Mouse (Mus musculus): Measurements from ENCODE around the gene Olfr1348. TPM values are rescaled to one million over a fixed set of nuclear protein-coding genes. Genes with fewer than 3 reads are reported as not detected.

The Olfr1348 gene
- polyA plus RNA-seq (2014; fragmentation: Illumina TruSeq; extraction: RNeasy Lipid Tissue Mini Kit (QIAGEN cat#74804); ENCODE audit: low read depth, low replicate concordance): not detected

GRCm38 (mm10) chr7:6508648-6509047, at the start of gene Olfr1348:
Gene Olfr1348, minus strand, starts transcription at chr7:6508748.

GRCm38 (mm10) chr7:6522850-6523249, 14.3 kb upstream of the Olfr1348 start, which contains the start of gene Olfr1349:
Gene Olfr1349, minus strand, starts transcription at chr7:6522950.

DNA sequence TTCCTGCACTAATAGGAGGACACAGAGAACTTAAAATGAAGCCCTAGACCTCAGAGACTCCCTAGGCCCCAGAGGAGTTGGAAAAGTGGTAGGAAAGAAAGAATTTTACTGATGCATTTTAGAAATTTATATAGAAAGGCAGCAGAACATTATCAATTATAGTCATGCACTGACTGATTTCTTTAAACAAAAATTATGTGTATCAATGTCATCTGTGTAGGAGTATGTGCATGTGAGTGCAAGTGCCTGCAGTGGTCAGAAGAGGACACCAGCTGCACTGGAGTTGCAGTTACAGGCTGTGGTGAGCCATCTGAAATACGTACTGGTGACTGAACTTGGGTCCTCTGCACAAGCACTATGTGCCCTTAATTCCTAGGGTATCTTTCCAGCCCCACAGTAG, 8.9 kb downstream of the Olfr1348 start, which contains the start of gene Olfr1347:
Gene Olfr1347 (minus strand): TSS at position 101 of the 400 bp plus-strand sequence.

DNA sequence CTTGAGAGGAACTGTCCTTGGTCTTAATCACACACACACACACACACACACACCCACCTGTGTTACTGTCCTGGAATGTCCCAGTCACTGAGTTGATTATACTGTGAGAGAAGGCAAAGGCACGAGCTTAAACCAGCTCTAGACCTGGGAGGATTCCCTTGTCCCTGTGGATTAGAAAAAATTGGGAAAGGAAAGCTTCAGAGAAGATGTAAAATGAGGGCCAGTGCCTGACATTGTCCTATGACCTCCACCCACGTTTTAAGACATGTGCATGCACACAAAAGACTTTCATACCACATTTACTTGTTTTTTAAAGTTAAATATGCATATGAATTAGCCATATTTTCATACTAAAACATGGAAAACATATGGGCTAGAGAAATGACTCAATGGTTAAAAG, 21.7 kb downstream of the Olfr1348 start, which contains the start of gene Olfr5:
Gene Olfr5 (minus strand): TSS at position 101 of the 400 bp plus-strand sequence.

GRCm38 (mm10) chr7:6466951-6467350, 41.6 kb downstream of the Olfr1348 start, which contains the start of gene Olfr1346:
Gene Olfr1346, plus strand, starts transcription at chr7:6467101.

DNA sequence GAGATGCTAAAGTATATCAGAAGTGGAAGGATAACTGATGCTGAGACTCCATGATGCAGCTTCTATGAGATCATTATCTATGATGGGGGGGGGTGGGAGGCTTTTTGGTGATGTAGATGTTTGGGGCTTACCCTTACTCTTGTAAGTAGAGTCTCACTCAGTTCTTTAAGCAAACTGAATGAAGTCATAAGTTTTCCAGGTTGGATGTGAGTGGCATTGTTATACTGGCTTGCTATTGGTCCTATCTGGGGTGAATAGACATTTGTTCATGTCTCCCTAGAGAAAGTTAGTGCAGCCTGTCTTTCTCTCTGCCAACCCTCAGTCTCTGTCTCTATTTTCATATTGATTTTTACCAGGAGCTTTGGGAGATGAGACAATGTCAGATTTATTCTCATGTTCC, 52.7 kb downstream of the Olfr1348 start, which contains the start of gene Olfr1336:
Gene Olfr1336 (plus strand): TSS at position 301 of the 400 bp plus-strand sequence.

Other genes starting within 250 kb of the Olfr1348 start
- 23.6 TPM for gene Zfp667, start 222.2 kb downstream of the Olfr1348 start, polyA plus RNA-seq (2014; fragmentation: Illumina TruSeq; extraction: RNeasy Lipid Tissue Mini Kit (QIAGEN cat#74804); ENCODE audit: low read depth, low replicate concordance)
- 10.8 TPM for gene Zfp583, start 177.5 kb downstream of the Olfr1348 start, polyA plus RNA-seq (2014; fragmentation: Illumina TruSeq; extraction: RNeasy Lipid Tissue Mini Kit (QIAGEN cat#74804); ENCODE audit: low read depth, low replicate concordance)
- gene Gm3854, start 165.0 kb downstream of the Olfr1348 start, polyA plus RNA-seq (2014; fragmentation: Illumina TruSeq; extraction: RNeasy Lipid Tissue Mini Kit (QIAGEN cat#74804); ENCODE audit: low read depth, low replicate concordance): 0.17 TPM
- gene Zfp78, start 145.5 kb downstream of the Olfr1348 start, polyA plus RNA-seq (2014; fragmentation: Illumina TruSeq; extraction: RNeasy Lipid Tissue Mini Kit (QIAGEN cat#74804); ENCODE audit: low read depth, low replicate concordance): 5.9 TPM
- 10.3 TPM for gene Zfp28, start 125.5 kb downstream of the Olfr1348 start, polyA plus RNA-seq (2014; fragmentation: Illumina TruSeq; extraction: RNeasy Lipid Tissue Mini Kit (QIAGEN cat#74804); ENCODE audit: low read depth, low replicate concordance)
- 0.41 TPM for gene Smim17, start 110.0 kb downstream of the Olfr1348 start, polyA plus RNA-seq (2014; fragmentation: Illumina TruSeq; extraction: RNeasy Lipid Tissue Mini Kit (QIAGEN cat#74804); ENCODE audit: low read depth, low replicate concordance)
- gene Gm20715, start 98.5 kb downstream of the Olfr1348 start, polyA plus RNA-seq (2014; fragmentation: Illumina TruSeq; extraction: RNeasy Lipid Tissue Mini Kit (QIAGEN cat#74804); ENCODE audit: low read depth, low replicate concordance): not detected
- not detected for gene Olfr1344, start 70.1 kb downstream of the Olfr1348 start, polyA plus RNA-seq (2014; fragmentation: Illumina TruSeq; extraction: RNeasy Lipid Tissue Mini Kit (QIAGEN cat#74804); ENCODE audit: low read depth, low replicate concordance)
- gene Olfr1336, start 52.6 kb downstream of the Olfr1348 start, polyA plus RNA-seq (2014; fragmentation: Illumina TruSeq; extraction: RNeasy Lipid Tissue Mini Kit (QIAGEN cat#74804); ENCODE audit: low read depth, low replicate concordance): not detected
- not detected for gene Olfr1346, start 41.6 kb downstream of the Olfr1348 start, polyA plus RNA-seq (2014; fragmentation: Illumina TruSeq; extraction: RNeasy Lipid Tissue Mini Kit (QIAGEN cat#74804); ENCODE audit: low read depth, low replicate concordance)
- not detected for gene Olfr5, start 21.8 kb downstream of the Olfr1348 start, polyA plus RNA-seq (2014; fragmentation: Illumina TruSeq; extraction: RNeasy Lipid Tissue Mini Kit (QIAGEN cat#74804); ENCODE audit: low read depth, low replicate concordance)
- not detected for gene Olfr1347, start 9.0 kb downstream of the Olfr1348 start, polyA plus RNA-seq (2014; fragmentation: Illumina TruSeq; extraction: RNeasy Lipid Tissue Mini Kit (QIAGEN cat#74804); ENCODE audit: low read depth, low replicate concordance)
- gene Olfr1349, start 14.2 kb upstream of the Olfr1348 start, polyA plus RNA-seq (2014; fragmentation: Illumina TruSeq; extraction: RNeasy Lipid Tissue Mini Kit (QIAGEN cat#74804); ENCODE audit: low read depth, low replicate concordance): not detected
- not detected for gene Olfr1350, start 56.1 kb upstream of the Olfr1348 start, polyA plus RNA-seq (2014; fragmentation: Illumina TruSeq; extraction: RNeasy Lipid Tissue Mini Kit (QIAGEN cat#74804); ENCODE audit: low read depth, low replicate concordance)
- gene Zim1, start 187.7 kb upstream of the Olfr1348 start, polyA plus RNA-seq (2014; fragmentation: Illumina TruSeq; extraction: RNeasy Lipid Tissue Mini Kit (QIAGEN cat#74804); ENCODE audit: low read depth, low replicate concordance): 5.2 TPM
- 60.7 TPM for gene Peg3, start 221.7 kb upstream of the Olfr1348 start, polyA plus RNA-seq (2014; fragmentation: Illumina TruSeq; extraction: RNeasy Lipid Tissue Mini Kit (QIAGEN cat#74804); ENCODE audit: low read depth, low replicate concordance)
- gene Usp29, start 221.8 kb upstream of the Olfr1348 start, polyA plus RNA-seq (2014; fragmentation: Illumina TruSeq; extraction: RNeasy Lipid Tissue Mini Kit (QIAGEN cat#74804); ENCODE audit: low read depth, low replicate concordance): 1.2 TPM

Measured in adrenal gland, adult 10 weeks (tissue).